Mouse (Mus musculus) cerebellum, adult 2 months (tissue): Measurements from ENCODE around the gene Myl6. TPM values are rescaled to one million over a fixed set of nuclear protein-coding genes. Genes with fewer than 3 reads are reported as not detected.
"Not testable (repeated sequence)": the region's sequence is repeated elsewhere in the genome, so short reads cannot be mapped to it uniquely, and the experiment has no call there.

Experiments used
- DNase-seq, 2 experiments: peaks; one replicate each; pipeline ENCODE4 v3.0.0; 2021
- H3K27ac ChIP-seq: fragments of 200-500 bp; 2 replicates; pipeline ENCODE4 v1.5.1; 2012; ENCODE audit warnings: low read length, control low read depth, inconsistent platforms; ENCODE audit not compliant: insufficient read depth
- H3K27me3 ChIP-seq: fragments of 200-500 bp; 2 replicates; pipeline ENCODE4 v1.6.1; 2012; ENCODE audit warnings: inconsistent platforms, mild to moderate bottlenecking, low read length, moderate library complexity; ENCODE audit not compliant: control insufficient read depth, insufficient read depth
- H3K4me1 ChIP-seq: fragments of 200-500 bp; 2 replicates; pipeline ENCODE4 v1.6.1; 2011; ENCODE audit warnings: low read length; ENCODE audit not compliant: control insufficient read depth, insufficient read depth
- H3K4me3 ChIP-seq: fragments of 200-500 bp; replicated peaks from 2 replicates; pipeline ENCODE3; 2011; ENCODE audit warnings: mild to moderate bottlenecking, low read depth, low read length, control low read depth; ENCODE audit not compliant: insufficient read depth
- CTCF ChIP-seq: fragments of 200-500 bp; IDR thresholded peaks from 2 replicates; pipeline ENCODE4 v1.5.1; 2011; ENCODE audit warnings: low read depth, mild to moderate bottlenecking, control low read depth, low read length, moderate library complexity, borderline replicate concordance; ENCODE audit not compliant: insufficient read depth
- POLR2A ChIP-seq: fragments of 200-500 bp; IDR thresholded peaks from 2 replicates; pipeline ENCODE4 v1.6.1; 2011; ENCODE audit warnings: low read length, control low read depth, borderline replicate concordance; ENCODE audit not compliant: insufficient read depth
- WGBS: fragments of 180-500 bp; shearing (Covaris S2); methylation state at CpG from one replicate; pipeline ENCODE4 v1.1.7; 2018; 5-methylcytosine and 5-hydroxymethylcytosine counted together
- polyA plus RNA-seq: library from polyadenylated mRNA; depleted of rRNA; stranded (reverse); fragments of >200 nt; gene quantifications from 2 replicates; pipeline ENCODE4 v1.2.3, GENCODE M21; 2012

Myl6 gene
- polyA plus RNA-seq, 1 experiment: 1,434 TPM

DNA sequence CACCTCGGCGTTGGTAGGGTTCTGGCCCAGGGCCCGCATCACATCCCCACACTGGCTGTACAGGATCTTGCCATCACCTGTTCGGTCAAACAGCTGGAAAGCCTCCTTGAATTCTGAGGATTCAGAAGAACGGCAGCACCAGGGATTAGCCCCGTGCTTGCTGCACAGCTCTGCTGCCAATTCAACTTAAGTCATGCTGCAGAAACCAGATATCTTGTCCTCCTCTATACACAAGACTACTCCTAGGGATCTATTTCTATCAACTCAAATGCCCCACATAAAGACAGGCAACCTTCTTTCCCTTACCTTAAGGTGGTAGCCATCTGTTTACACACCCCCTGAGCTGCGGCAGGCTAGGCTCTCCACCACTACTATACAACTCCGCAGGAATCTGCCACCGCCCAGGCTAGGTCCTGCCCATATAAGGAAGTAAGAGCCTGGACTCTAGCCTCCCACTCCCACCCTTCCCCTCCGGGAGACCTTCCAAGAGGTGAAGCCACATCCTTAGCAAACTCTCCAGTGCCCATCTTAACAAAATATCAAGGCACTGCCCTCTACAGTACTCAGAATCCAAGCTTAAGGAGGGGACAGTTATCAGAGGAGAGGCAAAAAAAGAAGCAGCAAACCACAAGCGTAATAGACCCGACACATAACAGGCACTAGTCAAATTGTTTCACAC lies 1.2 kb downstream of the Myl6 start:
- H3K4me1 ChIP-seq: peaks cover 31% of the 10 kb centered on the region
- H3K27ac ChIP-seq: peak overlapping the region; percentile 83
- peak overlapping the region; percentile 98 for H3K4me3 ChIP-seq
- WGBS: 6% methylated on average over 12 of the region's 12 CpGs
- TF ChIP-seq POLR2A: no peak
- TF ChIP-seq CTCF: no peak
- H3K27me3 ChIP-seq: no peaks in the 10 kb centered on the region
- DNase-seq: peak; percentile 61 to 63

DNA sequence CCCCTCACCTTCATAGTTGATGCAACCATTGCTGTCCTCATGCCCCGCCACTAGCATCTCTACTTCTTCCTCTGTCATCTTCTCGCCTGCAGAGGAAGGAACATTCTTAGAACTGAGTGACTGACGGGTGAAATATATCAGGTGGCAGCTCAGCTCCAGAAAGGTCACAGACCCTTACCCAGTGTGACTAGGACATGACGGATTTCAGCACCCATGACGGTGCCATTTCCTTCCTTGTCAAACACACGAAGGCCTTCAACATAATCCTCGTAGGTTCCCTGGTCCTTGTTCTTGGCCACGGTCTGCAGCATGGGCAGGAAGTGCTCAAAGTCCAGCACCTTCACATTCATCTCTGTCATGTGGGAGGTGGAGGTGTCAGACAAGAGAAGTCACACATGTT lies 1.9 kb downstream of the Myl6 start:
- peak overlapping the region; percentile 98 for H3K4me3 ChIP-seq
- TF ChIP-seq POLR2A: 0 out of 2 replicates have a peak, but pooled peaks have one; percentile 6
- WGBS: 29% methylated on average over 8 of the region's 8 CpGs
- peaks cover 33% of the 10 kb centered on the region for H3K4me1 ChIP-seq
- H3K27me3 ChIP-seq, H3K27ac ChIP-seq: not testable (repeated sequence)
- peak in 1 of 2 experiments; percentile 43 for DNase-seq

DNA sequence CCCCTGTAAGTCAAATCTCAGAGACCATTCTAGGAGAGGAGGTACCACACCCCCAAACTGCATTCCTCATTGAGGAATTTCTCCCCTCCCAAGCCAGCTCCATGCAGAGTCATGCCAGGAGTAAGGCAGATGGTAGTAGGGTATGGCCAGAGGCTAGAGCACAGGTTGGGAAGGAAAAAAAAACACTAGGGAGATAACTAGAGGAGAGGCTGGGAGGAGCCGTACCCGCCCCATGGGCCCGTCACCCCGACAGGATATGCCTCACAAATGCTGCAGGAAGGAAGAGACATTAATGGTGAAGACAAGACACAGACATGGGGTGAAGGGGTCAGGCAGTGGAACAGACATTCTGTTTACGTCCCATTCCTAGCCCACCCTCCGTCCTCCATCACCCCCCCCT lies 2.5 kb downstream of the Myl6 start:
- Histone ChIP-seq H3K4me1 (peaks cover 33% of the 10 kb centered on the region), H3K27me3 (no peaks in the 10 kb centered on the region), H3K4me3 (peak overlapping the region; percentile 98), H3K27ac (no peak overlapping the region)
- no peak; the same call in 1 of the 2 replicates for TF ChIP-seq CTCF
- TF ChIP-seq POLR2A: no peak
- DNase-seq: peak; percentile 39 to 48
- WGBS: 23% methylated on average over 6 of the region's 6 CpGs

DNA sequence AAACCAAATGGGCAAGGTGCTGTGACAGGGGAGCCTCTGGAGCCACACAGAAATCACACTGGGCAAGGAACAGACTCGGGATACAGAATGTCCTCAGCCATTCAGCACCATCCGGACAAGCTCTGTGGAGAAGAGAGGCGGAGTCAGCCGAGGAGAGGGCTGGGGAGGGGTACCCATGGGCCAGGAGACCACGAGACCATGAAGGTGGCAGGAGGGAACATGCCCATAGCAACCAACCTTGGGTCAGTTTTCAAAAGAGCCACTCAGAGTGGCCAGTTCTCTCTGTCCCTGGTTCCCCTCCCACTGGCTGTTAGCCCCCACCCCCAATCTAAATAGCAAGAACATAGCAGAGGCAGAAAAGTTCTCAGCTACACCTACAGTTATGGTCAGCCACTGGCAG lies 3.0 kb downstream of the Myl6 start:
- WGBS: 18% methylated on average over 5 of the region's 5 CpGs
- TF ChIP-seq CTCF (no peak), POLR2A (no peak)
- Histone ChIP-seq H3K4me3 (no peak overlapping the region), H3K27ac (no peak overlapping the region), H3K27me3 (no peaks in the 10 kb centered on the region), H3K4me1 (peaks cover 33% of the 10 kb centered on the region)
- no peak for DNase-seq

DNA sequence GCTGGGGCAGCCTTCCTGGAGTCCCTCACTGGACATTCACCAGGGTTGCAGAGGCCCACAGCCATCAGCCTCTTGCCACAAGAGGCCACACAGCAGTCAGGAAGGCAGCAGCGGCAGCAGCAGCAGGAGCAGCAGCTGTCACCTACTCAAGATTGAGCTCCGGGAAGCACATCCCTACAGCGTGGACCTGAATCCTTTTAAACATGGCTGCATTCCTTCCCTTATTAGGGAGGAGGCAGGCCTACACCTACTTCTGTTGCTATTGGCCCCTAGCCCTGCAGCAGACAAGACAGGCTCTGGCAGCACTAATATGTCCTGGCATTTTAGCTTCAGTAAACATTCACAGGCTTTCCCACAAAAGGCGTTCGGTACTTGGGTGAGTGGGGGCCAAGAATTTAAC lies 3.7 kb downstream of the Myl6 start:
- WGBS: 8% methylated on average over 5 of the region's 5 CpGs
- Histone ChIP-seq H3K4me3 (no peak overlapping the region), H3K4me1 (peaks cover 33% of the 10 kb centered on the region), H3K27me3 (no peaks in the 10 kb centered on the region), H3K27ac (peak overlapping the region; percentile 44; the same call in 1 of the 2 replicates)
- TF ChIP-seq CTCF (no peak), POLR2A (no peak)
- peak; percentile 35 to 44 for DNase-seq

DNA sequence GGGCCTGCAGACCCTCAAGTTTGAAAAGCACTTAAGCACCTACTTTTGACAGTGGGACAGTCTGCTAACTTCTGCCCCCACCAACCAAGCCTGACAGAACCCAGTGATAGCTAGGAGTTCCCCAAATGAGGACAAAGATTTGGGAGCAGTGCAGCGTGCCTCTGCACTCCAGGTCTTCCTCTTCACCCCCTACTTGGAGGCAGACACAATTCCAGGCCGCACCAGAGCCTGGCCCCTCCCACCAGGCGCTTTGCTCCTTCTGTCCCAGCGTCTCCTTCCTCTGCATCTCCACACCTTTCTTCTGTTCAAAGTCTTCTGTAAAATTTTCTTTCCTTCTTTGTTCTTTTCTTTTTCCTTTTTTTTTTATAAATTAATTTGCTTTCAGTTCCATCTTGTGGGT lies 4.2 kb downstream of the Myl6 start:
- Histone ChIP-seq H3K27me3 (no peaks in the 10 kb centered on the region), H3K27ac (peak overlapping the region; percentile 44; the same call in 1 of the 2 replicates), H3K4me1 (peaks cover 29% of the 10 kb centered on the region), H3K4me3 (no peak overlapping the region)
- no peak for DNase-seq
- 19% methylated on average over 4 of the region's 4 CpGs for WGBS
- TF ChIP-seq CTCF: no peak
- TF ChIP-seq POLR2A: no peak

DNA sequence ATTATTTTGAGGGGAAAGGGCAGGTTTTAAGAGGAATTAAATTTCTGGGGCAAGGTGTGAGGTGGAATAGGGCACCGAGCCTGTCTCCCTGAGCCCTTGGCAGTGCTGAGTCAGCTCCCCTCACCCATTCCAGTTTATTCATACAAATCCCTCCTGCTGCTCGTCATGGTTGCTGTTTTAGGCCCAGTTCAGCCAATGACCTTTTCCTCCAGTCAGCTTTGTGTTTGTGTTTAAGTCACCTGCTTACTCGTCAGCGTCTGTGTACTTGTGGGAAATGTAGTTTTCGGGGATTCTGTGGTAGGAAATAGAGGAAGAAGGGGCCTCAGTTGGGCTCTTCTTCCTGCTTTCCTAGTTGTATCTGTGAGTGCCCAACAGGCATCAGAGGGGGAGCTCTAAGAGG lies 4.6 kb downstream of the Myl6 start:
- Histone ChIP-seq H3K27ac (peak overlapping the region; percentile 12; the same call in 1 of the 2 replicates), H3K27me3 (no peaks in the 10 kb centered on the region), H3K4me3 (no peak overlapping the region), H3K4me1 (peaks cover 29% of the 10 kb centered on the region)
- peak in 1 of 2 experiments; percentile 41 for DNase-seq
- TF ChIP-seq POLR2A (no peak), CTCF (no peak)
- 45% methylated on average over 5 of the region's 5 CpGs for WGBS

DNA sequence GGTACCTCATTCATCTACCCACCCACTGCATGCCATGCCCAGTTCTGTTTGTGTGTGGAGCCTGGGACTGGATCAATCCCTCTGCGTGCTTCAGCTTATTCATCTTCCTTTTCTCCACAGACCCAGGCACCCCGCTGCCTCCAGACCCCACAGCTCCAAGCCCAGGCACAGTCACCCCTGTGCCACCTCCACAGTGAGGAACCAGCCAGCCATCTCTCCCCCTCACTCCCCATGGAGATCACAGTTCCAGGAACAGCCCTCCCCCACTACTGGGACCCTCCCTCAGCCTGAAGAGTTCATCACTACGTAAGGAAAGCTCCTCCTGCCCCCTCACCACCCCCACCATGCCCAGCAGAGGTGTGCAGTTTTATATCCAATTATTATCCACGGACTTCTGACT lies 5.2 kb downstream of the Myl6 start:
- Histone ChIP-seq H3K4me1 (peaks cover 29% of the 10 kb centered on the region), H3K4me3 (no peak overlapping the region), H3K27ac (peak overlapping the region; percentile 22; the same call in 1 of the 2 replicates), H3K27me3 (no peaks in the 10 kb centered on the region)
- DNase-seq: no peak
- 65% methylated on average over 4 of the region's 4 CpGs for WGBS
- TF ChIP-seq POLR2A: no peak
- no peak for TF ChIP-seq CTCF
